Mouse (Mus musculus) heart, postnatal 10 days (tissue): Measurements from ENCODE around the gene Hnrnpu. TPM values are rescaled to one million over a fixed set of nuclear protein-coding genes. Genes with fewer than 3 reads are reported as not detected.
"Not testable (repeated sequence)": the region's sequence is repeated elsewhere in the genome, so short reads cannot be mapped to it uniquely, and the experiment has no call there.

ENCODE experiments used
- DNase-seq, 2 experiments: peaks; one replicate each; pipeline ENCODE4 v3.0.0; 2021
- intact Hi-C: fragments of 180-260 bp; cut with DNase I; formaldehyde crosslinking; loops from one replicate; pipeline ENCODE4 v1.15.1; 2025
- total RNA-seq, 2 experiments: library from RNA; stranded (reverse); gene quantifications; 2 replicates each; pipeline ENCODE4 v1.2.3; 2021

The Hnrnpu gene
- total RNA-seq, result 100 to 1,000 TPM; 258 to 270 TPM

DNA sequence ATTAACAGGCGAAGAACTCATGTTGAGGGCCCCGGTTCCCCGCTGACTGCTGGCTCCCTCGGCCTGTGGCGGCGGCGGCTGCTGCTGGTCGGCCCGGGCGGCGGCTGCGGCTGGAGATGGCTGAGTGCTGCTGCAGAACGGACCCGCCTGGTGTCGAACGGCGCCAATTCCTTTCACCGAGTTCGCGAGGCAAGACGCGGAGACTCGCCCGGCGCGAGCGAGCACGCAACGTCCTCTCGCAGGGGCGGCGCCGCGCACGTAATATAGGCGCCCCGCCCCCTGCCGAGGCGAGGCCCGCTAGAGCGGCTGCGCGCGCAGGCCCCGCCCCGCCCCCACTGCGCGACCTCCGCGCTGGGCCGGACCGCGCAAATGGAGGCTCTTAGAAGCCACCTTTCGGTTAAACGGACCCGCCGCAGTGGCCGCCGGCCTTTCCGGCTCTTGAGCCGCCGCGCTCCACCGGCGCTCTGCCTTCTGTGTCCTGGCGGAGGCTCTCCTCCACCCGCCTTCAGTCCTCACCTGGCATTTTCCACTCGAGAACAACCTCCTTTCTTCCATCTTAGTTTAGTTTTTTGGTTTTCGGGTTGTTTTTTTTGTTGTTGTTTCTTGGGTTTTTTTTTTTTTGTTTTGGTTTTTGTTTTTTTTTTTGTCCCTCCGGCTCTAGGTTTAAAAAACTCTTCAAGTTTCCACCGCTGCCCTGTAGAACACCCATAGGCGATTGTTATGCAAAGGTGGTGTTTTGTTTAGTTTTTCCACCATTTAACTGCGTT lies at the start of gene Hnrnpu:
TSS of gene Hnrnpu (minus strand) at position 247 of the 767 bp plus-strand sequence.
- peak; percentile 97 for DNase-seq
- intact Hi-C loops, result loop anchor here (1.0 to 2.0 kb wide), 3 partner anchors 31 to 111 kb away; partner anchors contain the start of gene Efcab2

DNA sequence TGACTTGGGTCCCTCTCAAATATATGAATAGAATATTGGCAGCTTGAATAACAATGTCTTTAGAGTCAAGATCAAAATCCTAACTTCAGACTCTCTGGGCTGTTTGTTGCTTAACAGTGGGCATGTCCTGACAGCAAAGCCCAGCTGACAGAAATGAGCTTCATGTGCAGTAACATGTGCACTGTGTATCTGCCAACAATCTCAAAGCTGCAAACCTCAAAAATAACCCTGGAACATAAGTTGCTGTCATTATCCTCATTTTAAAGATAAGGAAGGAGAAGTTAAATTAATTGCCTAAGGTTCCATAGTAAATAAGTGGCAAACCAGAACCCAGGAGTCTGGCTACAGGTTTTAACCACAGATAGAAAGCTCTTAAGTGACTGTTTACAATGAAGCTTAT lies 44.6 kb upstream of the Hnrnpu start:
- intact Hi-C loops, result no loop called here

DNA sequence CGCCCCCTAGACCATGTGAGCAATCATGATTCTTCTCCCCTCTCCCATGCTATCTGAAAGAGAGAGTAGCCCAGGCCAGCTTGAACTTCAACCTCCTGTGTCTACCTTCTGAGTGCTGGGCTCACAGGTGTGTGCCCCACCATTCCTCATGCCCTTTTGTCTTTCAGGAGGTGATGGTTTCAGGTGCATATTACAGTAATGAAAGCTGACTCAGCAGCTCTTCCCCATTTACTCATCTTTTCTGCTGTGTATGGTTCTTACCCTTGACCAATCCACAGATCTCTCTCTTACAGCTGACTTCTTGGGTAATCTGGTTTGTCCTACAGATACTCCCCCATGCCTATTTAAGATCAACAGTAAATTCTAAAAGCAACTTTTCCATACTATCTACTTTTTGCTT lies 41.6 kb upstream of the Hnrnpu start:
- intact Hi-C loops, result no loop called here
- no peak for DNase-seq

More for the DNA sequence above, 44.6 kb upstream of the Hnrnpu start:
- DNase-seq, result no peak

DNA sequence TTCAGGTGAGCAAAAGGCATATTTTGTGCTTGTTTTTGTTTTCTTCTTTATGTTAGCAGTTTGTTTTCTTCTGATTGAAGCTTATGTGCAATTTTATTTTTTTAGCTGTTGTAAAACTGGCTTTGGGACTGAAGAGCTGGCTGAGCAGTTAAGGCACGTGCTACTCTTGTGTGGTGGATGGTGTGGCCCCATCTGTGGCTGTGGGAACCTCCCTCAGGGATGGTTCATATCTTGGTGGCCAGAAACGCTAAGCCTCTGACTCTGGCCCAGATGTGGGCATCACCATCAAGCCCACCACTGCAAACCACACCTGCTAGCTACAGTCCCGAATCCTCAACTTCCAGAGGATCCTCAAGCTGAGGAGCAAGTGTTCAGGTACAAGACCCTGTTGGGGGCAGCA lies 40.5 kb upstream of the Hnrnpu start:
- no peak for DNase-seq
- intact Hi-C loops, result no loop called here

DNA sequence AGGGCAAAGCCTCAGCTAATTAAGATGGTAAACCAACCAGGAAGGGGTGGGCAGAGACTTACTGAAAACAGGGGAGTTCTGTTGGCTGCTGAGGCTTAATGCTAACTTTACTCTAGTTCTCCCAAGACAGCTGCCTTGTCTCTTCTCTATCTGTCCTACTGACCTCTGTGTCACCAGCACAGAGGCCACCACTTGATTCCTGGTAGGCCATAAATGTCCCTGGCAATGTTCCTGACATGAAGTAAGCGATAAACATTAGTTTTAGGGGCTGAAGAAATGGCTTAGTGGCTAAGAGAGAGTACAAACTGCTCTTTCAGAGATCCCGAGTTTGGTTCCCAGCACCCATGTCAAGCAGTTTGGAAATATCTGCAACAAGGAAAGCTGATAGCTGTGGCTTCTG lies 39.3 kb upstream of the Hnrnpu start:
- intact Hi-C loops, result no loop called here
- no peak for DNase-seq

DNA sequence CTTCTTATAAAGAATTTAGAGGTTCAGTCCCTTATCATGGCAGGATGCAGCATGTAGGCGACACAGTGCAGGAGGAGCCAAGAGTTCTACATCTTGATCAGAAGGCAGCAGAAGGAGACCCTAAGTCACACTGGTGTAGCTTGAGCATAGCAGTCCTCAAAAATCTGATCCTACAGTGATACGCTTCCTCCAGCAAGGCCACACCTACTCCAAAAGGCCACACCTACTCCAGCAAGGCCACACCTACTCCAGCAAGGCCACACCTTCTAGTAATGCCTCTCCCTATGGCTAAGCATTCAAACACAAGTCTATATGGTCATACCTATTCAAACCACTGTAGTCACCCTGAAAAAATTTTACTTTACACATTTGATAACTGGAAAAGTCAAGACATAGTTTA lies 38.5 kb upstream of the Hnrnpu start:
- intact Hi-C loops, result no loop called here
- DNase-seq, result no peak

DNA sequence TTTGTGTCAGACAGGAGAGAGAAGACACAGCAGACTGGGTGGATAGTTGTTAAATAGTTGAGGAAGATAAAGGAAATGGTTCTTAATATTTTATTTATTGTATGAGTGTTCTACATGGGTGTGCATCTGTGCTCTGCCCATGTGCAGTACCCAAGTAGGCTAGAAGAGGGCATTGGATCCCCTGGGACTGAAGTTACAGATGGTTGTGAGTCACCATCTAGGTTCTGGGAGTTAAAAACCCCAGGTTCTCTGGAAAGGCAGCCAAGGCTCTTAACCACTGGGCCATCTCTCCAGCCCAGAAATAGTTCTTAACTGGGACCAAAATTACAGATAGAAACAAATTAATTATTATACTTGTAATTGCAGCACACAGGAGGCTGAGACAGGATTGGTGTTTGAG lies 37.8 kb upstream of the Hnrnpu start:
- intact Hi-C loops, result no loop called here
- DNase-seq, result no peak

DNA sequence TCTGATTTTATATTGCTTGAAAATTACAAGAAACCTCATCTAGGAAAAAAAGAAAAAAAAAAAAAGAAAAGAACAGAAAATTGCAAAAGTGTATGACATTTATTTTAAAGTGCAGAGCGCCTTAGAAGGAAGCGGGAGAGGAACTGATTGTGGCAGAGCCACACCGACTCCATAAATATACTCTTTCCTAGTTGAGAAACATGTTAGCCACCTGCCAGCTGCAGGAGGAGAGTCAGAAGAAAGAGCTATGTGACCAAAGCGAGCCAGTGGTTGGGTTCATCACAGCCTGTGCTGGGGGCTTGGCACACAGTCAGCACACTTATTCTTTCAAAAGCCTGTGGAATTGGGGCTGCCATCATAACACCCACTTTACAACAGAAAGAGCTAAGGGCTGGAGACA lies 35.1 kb upstream of the Hnrnpu start:
- intact Hi-C loops, result no loop called here

DNA sequence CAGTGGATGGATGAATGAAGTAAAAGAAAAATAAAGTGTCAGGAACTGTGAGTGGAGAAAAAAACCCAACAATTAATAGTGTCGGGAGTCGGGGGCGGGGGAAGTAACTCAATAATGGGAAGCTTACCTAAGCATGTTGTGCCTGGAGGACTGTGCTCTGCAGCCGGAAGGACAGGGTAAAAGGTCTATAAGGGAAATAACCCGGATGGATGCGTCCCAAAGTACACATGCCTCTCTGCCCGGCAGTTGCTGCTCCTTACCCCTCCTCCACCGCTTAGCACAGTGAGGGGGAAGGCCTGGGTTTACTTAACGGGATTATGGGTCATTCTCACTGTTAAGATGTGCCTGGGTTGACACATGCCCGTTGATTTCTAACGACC lies 31.7 kb upstream of the Hnrnpu start:
- intact Hi-C loops, result loop anchor here (1.0 to 5.0 kb wide), 4 partner anchors 30 to 78 kb away; partner anchors contain the start of genes Cox20 and Efcab2
- peak in 1 of 2 experiments; percentile 59 for DNase-seq

More for the DNA sequence above, 35.1 kb upstream of the Hnrnpu start:
- no peak for DNase-seq

DNA sequence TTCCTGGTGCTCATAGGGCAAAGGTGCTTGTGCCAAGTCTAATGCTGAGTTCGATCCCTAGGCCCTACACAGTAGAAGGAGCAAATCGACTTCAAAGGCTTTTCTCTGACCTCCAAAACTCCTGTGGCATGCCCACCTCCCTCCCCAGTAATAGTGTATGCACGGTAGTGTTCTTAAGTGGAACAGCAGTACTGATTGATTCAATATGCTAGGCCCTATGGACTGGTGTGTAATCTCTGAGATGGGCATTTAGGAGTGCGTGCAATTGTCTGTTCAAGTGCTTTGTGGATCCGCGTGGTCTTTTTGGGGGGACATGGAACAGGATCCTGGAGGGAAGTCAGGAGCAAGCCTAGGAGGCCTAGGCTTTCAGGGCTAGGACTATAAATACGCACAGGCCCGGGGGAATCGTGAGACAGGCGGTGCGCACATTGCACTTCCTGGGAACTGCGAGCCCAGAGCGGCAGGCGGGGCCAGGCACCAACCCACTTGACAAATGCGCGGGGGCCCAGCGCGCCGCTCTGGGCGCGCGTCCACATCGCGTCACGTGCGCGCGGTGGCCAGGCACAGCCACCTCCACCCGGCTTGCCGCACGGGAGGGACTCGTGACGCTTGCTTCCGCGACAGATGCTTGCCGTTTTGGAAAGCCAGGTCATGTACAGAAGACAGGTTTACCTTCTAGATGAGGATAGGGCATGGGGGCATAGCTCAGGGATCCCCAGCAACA lies 31.1 kb upstream of the Hnrnpu start:
- intact Hi-C loops, result loop anchor here (1.0 to 5.0 kb wide), 4 partner anchors 30 to 79 kb away; partner anchors contain the start of genes Cox20 and Efcab2

DNA sequence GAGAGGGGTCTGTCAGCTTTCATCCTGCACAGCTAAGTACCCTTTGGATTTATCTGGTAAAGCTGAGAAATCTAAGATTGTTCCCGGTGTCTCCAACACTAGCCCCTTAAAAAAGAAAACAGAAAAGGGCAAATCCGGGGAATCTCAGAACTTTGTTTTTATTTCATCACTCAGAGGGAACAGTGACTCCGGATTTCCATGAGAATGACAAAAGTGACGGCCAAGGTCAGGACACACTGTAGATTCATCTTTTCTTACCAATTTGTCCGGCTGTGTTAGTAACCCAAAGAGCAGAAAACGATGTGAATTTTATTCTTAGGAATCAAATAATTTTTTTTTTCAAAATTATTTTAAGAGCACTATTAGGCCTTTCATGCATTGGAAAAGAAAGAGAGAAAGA lies 30.5 kb upstream of the Hnrnpu start:
- intact Hi-C loops, result loop anchor here (2.0 to 5.0 kb wide), 3 partner anchors 29 to 79 kb away; partner anchors contain the start of gene Cox20
- DNase-seq, result peak in 1 of 2 experiments; percentile 23

More for the DNA sequence above, 31.1 kb upstream of the Hnrnpu start:
- DNase-seq, result peak; percentile 94 to 95

DNA sequence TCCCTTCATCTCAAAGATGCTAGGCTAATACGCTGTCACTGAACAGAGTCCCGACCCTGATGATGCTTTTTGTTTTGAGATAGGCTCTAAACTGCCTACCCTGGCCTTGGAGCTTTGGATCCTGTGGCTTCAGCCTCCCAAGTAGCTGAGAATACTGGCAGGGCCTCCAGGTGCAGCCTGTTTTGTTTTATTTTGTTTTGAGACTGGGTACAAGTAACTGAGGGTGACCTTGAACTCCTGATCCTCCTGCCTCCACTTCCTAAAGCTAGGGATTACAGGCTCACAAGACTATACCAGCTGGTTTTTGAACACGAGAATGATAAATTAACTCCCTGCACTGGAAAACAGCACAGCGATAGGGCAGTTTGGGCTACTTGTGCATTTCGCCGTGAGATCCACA lies 27.6 kb upstream of the Hnrnpu start:
- intact Hi-C loops, result loop anchor here (5.0 kb wide), 1 partner anchor 82 kb away; no protein-coding TSS in a partner anchor
- no peak for DNase-seq

DNA sequence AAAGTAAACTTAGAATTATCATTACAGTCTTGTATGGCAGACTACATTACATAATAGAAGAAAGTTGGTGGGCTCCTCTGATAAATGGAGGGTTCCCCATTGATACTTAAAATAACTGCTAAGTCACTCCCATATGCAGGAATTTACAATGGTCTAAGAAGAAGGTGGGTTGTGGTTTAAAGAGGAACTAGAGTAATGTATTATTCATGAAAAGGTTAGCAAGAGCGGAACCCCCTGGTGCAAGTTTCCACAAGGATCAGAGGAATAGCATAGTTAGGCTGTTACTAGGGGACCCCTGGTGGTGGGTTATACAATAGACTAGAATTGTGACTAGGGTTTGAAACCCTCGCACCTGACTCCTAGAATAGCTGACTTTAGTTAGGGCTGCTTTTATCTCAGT lies 23.1 kb upstream of the Hnrnpu start:
- intact Hi-C loops, result no loop called here
- no peak for DNase-seq

DNA sequence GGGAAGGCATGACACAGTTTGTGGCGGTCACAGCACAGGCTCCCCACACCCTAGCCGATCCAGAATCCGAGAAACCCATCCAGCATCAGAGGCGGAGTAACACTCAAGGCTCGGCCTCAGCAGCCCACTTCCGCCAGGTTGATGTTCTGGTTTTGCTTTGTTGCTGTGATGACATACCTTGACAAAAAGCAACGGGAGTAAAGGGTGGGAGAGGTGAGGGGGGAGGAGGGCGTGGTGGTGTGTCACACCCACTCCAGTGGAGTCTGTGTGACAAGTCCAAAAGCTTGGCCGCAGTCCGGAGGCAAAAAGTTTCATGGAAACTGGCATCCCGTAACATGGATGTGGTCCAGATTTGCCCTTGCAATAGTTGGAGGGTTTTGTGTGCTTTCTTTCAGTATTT lies 22.7 kb upstream of the Hnrnpu start:
- intact Hi-C loops, result no loop called here
- DNase-seq, result no peak

DNA sequence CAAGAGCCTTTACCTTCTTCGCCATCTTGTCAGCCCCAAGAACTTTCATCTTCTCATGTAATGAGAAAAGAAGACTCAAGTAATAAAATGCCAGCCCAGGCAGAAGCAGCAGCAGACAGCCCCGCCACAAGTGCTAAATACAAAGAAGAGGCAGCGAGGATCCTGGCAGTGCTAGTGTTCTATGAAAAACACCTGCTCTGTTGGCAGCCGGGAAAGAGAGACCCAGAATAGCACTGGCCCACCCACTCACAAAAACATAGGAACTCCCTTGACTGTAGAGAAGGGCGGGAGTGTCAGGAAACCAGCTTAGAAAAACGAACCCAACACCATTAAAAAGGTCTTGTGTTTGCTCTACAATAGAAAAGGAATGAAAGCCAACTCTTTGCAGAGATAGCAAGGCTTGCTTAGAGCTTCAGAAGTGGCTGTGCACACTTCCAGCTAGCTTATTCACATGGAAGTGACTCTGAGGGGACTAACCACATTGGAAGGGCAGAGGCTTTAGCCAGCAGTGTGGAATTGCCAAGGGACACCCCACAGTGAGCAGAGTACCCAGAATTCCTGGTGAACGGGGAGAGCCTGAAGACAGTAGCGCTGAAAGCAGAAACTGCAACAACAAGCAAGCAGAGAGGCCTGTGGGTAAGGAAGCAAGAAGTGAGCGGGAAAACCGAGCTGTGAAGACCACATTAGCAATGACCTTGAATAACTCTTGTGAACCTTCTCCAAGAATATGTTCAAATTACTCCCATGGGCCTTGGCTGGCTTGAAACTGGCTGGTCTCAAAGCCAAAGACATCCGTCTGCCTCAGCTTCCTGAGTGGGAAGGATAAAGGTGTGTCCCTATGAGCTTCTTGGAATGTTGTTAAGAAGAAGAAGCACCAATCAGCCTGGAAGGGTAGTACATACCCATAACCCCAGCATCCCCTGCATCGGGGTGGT lies 20.4 kb upstream of the Hnrnpu start:
- peak in 1 of 2 experiments; percentile 18 for DNase-seq

DNA sequence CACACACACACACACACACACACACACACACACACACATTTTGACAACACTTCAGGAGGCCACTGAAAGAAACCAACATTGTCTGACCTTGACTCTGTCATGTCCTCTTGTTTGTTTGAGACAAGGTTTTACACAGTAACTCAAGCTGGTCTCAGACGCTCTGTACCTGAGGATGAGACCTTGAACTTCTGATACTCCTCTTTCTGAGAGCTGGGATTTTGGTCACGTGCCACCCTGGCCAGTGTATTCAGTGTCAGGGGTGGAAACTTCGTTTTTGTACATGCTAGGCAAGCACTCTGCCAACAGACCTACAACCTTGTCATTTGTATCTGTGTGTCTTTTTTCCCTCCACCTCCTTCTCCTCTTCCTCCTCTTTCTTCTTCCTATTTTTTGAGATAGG lies 17.0 kb upstream of the Hnrnpu start:
- no peak for DNase-seq
- intact Hi-C loops, result no loop called here

More for the DNA sequence above, 20.4 kb upstream of the Hnrnpu start:
- intact Hi-C loops, result no loop called here

DNA sequence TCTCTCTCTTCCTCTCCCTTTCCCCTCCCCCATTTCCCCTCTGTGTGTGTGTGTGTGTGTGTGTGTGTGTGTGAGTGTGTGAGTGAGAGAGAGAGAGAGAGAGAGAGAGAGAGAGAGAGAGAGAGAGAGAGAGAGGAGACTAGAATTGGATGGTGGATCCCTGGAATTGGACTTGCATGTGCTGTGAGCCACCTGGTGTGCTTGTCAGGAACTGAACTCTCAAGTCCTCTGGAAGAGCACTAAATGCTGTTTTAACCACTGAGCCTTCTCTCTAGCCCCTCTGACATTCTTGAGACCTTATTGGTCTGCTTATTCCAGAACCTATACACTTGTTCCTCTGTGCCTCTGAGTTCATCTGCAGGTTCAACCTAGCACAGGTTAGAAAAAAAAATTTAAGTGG lies 14.0 kb upstream of the Hnrnpu start:
- no peak for DNase-seq
- intact Hi-C loops, result no loop called here

DNA sequence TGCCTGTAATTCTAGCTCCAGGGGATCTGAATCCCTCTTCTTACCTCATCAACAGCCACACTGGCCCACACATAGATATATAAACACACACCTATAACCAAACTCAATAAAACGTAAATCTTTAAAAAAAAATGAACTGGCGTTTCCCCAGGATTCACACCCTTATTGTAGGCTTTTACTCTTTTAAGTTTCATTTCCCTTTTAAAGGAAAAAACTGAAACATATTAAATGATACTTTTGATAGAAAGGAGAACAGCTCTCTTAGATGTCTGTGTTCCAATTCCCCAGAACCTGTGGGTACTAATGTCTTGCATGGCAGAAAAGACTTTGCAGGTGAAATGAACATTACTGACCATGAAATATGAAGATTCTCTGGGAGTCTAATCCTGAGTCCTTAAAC lies 13.2 kb upstream of the Hnrnpu start:
- DNase-seq, result no peak
- intact Hi-C loops, result no loop called here

DNA sequence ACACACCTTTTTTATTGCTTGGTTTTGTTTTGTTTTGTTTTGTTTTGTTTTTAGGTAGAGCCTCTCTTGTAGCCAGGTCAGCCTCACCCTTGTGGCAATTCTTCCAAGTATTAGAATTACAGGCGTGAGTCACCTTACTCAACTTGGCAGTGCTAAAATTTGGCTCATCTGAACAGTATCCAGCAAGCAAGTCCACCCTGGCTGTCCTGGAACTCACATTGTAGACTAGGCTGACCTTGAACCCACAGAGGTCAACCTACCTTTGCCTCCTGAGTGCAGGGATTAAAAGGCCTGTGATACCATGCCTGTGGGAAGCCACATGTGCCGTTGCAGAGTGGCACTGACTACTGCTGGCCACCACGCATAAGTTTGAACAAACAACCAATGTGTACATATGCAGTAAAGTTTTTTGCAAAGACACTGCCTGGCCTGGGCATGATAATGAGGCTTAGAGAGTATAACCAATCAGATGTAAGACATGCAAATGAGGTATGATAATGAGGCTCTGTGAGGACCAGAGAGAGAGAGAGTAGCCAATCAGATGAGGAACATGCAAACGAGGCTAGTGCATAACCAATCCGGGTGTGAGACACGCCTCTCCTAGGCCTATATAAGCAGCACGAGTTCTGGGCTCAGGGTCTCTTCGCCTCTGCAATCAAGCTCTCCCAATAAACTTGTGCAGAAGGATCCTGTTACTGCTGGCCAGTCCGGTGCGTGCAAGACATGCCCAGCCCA lies 6.6 kb upstream of the Hnrnpu start:
- DNase-seq, intact Hi-C loops: not testable (repeated sequence)

DNA sequence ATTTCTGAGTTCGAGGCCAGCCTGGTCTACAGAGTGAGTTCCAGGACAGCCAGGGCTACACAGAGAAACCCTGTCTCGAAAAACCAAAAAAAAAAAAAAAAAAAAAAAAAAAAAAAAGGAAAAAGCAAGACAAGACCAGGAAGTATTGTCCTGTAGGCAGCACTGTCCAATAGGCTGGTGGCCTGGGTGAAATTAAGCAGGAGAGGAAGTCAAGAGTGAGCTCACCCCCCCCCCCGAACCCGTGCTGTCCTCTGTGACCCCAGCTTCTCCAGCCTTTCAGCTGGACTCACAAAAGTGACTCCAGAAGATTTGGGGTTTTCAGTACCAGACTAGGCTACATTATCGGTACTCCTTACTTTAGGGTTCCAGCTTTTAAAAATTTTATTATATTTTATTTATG lies 5.0 kb upstream of the Hnrnpu start:
- intact Hi-C loops, result no loop called here

More for the DNA sequence above, 5.0 kb upstream of the Hnrnpu start:
- no peak for DNase-seq
